Mouse (Mus musculus): ENCODE measurements around the gene Bfsp2.

The Bfsp2 gene

DNA sequence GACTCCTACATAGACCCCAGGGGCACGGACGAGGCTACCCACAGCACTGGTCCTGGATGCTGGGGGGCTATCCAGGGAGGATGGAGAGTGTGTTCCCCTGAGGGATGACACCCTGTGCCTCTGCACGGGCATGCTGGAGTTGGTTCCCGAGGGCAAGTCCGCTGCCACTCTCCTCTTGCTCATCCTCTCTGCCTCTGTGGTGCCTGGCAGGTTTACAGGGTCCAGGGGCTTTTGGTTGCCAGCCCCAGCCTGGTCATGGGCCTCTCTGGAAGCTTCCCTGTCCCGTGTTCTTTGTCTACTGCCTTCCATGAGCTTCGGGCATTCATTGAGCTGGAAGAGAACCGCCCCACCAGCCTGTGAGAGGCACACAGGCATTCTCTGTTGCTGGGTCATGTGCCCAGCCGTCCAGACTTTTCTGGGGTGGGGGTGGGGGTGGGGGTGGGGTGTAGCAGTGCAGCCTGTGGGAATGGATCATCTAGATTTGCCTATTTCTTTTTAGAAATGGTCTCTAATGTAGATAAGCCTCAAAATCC lies at the start of gene Bfsp2:
Gene Bfsp2, minus strand, starts transcription at position 377 of the 533 bp plus-strand sequence.
- DNase-seq (ENCODE audit: extremely low spot score, low read depth, low spot score) = no peak

DNA sequence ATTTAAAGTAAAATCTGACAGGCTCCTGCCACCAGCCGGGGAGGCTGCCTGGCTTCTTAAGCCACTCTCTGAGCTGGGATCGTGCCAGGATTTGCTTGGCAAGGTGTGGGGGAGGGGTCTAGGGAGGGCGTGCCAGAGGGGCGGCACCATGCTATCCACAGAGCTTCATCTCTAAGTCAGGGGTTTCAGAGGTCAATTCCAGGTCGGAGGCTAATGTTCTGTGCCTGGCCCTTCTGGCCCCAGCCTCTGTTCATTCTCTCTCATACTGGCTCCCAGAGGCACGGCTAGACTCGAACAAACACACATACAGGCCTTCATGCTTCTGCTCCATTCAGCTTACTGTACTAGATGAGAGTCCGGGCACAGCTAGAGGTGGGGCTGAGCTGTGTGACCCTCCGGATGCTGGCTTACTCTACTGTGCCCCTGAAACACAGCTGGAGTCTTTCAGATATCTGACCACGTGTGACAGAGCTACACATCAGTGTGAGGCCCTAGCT lies 44.9 kb upstream of the Bfsp2 start:
- no peak for DNase-seq (ENCODE audit: extremely low spot score, low read depth, low spot score)

DNA sequence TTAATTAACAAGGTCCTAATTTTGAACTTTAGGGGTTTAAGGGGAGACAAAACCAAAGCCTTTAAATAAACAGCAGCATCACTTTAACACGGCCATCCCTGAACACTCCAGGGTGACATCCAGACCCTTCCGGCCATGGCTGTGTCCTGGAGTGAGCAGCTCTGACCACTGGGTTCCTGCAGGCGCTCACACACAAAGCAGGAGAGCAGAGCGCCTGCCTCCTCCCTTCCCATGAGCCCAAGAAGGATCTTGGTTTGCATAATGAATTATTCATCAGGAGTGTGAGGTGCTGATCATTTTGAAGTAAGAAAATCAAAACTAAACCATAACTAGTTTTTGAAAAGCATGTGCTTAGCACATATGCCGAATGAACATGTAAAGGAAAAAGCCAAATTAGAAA lies 44.4 kb upstream of the Bfsp2 start:
- DNase-seq (ENCODE audit: extremely low spot score, low read depth, low spot score) = no peak

DNA sequence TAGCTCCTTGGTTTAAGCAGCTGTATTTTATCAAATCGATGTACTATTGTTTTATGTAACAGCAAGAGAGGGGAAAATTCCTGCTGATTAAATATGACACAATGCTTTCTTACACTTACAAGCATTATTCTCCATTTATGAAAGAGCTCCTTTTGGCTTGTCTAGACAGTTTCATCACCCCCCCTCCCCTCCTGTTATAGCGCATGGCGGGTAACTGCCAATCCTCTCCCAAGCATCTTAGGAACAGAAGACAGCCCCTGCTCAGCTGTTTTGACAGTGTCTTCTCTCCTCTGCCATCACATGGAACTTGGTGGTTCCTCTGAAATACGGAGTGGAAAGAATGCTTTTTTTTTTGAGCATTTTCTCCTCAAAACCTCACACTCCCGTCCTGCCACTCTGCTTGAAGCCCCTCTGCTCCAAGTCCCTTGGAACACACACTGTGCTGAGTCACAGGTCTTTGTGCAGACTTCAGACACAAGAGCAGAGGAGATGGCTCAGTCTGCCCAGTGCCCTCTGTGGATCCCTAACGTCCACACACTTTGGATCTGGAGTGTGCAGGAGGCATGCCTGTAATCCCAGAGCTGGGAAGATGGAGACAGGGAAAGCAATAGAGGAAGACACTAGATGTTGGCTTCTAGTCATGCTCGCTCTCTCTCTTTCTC lies 43.7 kb upstream of the Bfsp2 start:
- no peak for DNase-seq (ENCODE audit: extremely low spot score, low read depth, low spot score)

DNA sequence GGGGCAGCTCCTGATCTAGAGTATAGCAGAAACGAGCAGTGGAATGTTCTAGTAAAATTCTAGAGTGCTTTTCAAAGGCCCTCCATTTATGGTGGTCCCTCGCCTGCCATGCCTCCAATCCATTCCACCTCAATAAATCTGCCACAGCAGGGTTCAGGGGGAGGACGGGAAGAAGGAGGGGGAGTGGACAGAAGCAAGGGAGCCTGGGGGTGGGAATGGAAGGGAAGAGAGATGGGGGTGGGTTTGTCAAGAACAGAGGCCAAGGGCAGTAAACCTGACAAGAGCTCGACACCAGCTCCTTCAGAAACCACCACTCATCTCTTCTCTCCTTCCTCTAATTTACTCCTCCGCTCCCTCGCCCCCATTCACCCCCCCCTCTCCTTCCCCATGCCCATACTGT lies 42.8 kb upstream of the Bfsp2 start:
- DNase-seq (ENCODE audit: extremely low spot score, low read depth, low spot score) = no peak

DNA sequence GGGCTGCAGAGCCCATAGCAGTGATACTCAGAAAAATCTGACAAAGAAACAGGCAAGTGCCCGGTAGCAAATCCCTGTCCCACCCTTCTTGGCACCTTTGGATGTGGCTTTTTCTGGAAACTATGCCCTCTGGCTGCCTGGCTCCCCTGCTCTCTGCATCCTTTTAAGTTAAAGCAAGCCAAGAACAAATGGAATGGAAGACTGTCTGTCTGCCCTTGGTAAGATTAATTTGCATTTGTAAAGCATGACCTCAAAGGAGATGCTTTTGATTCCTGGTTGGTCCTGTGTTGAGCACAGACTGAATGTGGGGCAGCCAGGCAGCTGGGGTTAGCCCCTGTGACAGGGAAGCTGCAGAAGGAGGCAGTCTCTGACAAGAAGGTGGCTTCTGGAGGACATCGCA lies 33.7 kb upstream of the Bfsp2 start:
- no peak for DNase-seq (ENCODE audit: extremely low spot score, low read depth, low spot score)

DNA sequence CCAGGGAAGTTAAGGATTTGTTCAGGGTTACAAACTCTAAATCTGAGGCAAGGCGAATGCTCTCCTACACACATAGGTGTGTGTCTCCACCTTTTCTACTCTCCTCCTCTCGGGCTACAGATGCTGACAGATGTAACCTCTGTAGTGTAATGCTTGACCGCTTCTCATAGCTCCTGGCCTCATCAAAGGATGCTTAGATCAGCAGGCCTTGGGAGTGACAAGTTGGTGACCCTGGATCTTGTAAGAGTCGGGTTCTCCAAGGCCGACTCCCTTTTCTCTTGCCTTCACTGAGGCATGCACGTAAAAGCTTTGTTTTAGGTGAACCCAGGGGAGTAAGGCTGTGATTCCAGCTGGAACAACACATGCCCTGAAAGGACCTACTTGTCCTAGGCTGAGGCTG lies 32.0 kb upstream of the Bfsp2 start:
- DNase-seq (ENCODE audit: extremely low spot score, low read depth, low spot score) = no peak

DNA sequence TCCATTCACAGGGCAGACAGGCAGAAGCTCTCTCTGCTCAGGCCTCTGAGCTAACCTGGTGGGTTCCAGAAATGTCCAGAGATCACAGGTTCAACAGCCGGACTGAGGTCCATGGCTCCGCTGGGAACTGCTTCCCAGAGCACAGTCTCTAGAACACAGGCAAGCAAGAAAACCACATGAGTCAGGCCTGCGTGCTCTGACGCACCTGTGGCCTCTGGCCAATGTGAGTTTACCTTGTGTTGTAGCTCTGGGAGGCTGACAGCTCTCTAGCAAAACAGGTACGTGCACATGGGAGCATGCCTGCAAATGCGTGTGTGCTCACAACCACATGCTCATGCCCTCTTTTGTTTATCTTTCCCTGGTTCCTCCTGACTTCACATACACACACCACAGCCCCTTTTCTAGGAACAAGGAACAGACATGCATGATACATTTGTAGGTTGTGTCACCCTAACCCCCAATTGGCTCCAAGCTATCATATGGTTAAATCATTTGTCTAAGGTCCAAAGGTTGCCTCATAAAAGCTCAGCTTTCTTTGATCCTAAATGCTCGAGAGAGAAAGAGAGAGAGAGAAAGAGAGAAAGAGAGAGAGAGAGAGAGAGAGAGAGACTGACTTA lies 26.9 kb upstream of the Bfsp2 start:
- DNase-seq (ENCODE audit: extremely low spot score, low read depth, low spot score) = no peak

DNA sequence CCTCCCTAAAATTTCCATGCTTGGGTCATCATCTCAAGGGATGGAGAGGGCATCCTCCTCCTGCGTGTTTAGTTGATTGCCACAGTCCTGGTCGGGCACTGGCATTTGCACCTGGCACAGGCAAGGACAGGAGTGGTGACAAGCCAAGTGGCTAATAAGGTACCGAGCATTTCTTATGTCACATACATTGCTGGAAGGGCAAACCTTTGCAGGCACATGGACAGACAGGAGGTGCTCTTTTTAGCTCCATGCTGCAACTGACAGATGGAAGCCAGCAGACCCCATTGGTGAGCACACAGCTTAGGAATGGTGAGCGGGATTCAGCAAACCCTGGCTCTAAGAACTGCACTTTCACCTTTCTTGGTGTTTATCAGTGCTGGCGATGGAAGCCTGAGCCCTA lies 24.8 kb upstream of the Bfsp2 start:
- DNase-seq (ENCODE audit: extremely low spot score, low read depth, low spot score) = no peak

DNA sequence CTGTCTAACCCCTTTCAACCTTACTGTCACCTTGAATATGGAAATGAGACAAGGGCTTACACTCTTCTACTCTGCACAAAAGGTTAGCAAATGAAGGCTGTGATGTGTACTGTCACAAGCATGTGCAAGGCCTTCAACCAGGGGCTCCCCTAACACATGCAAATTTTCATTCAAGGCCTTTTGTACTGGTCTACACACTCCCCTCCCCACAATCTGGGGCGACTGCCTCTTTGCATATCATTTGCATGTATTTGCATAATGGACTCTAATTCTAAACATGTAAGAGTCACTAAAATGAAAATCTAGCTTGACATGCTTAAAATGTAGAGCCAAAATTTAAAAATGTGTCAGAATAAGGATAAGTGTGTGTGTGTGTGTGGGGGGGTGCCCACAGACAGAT lies 24.4 kb upstream of the Bfsp2 start:
- no peak for DNase-seq (ENCODE audit: extremely low spot score, low read depth, low spot score)

DNA sequence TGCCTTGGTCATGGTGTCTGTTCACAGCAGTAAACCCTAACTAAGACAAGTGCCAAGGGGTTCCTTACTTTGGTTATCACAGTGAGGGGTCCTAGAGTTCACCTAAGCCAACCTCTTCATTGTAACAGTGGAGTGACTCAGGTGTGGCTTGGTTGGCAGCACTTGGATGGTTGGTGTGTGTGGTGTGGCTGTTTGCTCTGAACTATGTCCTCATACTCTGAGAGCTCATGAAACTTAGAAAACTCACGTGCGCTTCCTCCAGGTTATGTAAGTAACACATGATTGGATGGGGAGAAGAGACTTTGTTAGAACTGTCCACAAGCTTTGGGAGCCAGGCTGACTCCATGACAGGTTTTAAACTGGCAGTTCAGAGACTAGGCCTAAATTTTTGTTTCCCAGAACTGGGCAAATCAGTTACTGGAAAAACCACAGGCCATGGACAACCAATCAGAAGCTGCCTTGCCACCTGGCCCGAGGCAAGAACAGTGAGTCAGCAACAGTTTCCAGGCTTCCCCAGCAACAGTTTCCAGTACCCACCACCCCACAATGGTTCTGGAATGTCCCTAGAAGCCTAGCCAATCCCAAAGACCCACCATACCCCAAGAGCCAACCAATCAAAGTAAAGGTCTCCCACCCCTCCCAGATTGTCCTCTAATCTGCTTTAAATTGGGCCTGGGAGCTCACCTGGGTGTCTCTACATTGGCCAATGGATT lies 23.5 kb upstream of the Bfsp2 start:
- DNase-seq (ENCODE audit: extremely low spot score, low read depth, low spot score) = no peak

DNA sequence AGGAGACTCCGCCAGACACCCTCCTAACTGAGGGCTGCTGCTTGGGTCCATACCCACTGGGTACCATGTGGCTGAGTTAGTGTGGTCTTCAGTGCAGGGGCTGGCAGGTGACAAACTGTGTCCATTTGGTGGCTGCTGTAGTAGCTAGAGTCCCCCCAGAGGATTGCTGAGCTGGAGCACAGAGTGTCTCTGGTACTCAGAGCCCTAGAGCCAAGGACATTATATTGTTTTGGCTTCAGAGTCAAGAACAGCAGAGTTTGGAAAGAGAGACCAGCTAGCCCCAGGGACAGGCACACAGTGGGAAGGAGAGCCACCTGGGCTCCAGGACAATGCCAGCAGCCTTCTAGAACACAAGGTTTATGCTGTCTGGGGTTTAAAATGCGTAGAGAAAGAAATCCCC lies 22.4 kb upstream of the Bfsp2 start:
- DNase-seq (ENCODE audit: extremely low spot score, low read depth, low spot score) = no peak

DNA sequence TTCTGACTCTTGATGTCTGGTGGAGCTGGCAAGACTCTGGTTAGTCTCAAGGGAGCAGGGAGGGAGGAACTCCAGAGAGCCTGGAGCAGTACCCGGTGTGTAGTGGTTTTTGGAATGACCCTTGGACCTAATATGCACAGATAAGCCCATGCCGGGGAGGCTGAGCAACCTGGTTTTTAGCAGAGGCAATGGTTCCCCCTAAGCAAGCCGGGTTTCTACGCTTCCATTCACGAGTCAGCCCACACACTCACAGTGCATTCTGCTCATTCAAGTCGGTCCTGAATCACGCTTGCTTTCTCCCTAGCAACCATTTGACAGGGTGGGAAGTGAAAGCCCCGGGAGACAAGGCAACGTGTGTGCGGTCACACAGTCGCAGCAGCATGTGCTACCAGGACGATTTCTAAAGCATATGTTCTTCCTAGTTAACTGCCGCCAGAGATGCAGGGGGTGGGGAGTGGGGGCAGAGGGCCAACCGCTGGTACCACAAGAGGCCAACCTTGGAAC lies 21.7 kb upstream of the Bfsp2 start:
- no peak for DNase-seq (ENCODE audit: extremely low spot score, low read depth, low spot score)

DNA sequence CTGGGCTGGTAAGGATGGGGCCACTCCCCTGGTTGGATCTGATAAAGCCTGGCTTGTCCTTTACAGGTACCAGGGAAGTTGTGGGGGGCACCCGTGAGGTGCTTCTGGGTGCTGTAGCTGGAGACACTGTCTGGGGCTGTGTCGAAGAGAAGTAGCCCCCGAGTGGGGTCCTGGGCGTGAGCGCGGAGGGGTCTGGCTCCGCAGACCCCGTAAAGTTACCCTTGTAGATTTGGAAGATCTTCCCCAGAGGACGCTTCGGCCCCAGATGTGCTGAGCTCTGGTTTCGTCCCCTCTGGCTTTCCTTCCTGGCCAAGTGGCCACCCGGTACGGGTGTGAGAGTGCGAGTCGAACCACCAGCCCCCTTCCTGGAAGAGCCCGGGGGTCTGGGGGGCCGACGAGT lies 19.1 kb upstream of the Bfsp2 start:
- DNase-seq (ENCODE audit: extremely low spot score, low read depth, low spot score) = no peak

DNA sequence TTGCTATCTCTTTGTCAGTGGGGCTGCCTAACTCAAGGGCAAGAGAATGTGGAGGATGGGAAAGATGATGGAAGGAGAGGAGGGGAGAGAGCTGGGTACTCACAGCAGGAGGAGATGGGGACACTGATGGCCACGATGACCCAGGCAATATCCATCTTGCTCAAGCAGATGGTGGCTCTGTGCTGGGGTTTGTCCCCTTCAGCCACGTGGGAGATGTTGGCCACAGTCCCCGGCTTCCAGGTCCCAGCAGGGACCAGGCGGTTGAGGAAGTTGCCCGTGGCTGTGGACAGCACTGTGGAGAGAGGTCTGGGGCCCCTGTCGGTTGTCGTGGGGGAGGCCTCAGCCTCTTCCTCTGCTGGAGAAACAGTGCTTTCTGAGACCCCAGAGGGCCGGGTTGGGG lies 18.5 kb upstream of the Bfsp2 start:
- no peak for DNase-seq (ENCODE audit: extremely low spot score, low read depth, low spot score)

DNA sequence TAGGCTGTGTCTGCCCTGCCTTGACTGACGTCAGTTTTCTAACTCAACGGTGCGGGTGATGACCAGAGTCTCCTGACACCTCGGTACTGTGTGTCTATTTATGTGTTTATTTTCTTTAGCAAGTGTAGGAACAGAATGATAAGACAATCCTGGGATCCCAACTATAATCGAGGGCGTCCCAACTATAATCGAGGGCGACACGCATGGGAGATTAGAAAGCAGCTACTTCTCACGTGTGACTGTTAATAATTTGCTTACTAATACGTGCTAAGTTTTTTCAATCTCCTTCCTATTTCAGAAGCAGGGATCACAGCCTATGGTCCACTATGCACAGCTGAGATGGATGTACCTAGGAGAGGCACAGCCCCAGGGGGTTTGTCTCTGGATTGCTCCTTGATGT lies 15.2 kb upstream of the Bfsp2 start:
- no peak for DNase-seq (ENCODE audit: extremely low spot score, low read depth, low spot score)

DNA sequence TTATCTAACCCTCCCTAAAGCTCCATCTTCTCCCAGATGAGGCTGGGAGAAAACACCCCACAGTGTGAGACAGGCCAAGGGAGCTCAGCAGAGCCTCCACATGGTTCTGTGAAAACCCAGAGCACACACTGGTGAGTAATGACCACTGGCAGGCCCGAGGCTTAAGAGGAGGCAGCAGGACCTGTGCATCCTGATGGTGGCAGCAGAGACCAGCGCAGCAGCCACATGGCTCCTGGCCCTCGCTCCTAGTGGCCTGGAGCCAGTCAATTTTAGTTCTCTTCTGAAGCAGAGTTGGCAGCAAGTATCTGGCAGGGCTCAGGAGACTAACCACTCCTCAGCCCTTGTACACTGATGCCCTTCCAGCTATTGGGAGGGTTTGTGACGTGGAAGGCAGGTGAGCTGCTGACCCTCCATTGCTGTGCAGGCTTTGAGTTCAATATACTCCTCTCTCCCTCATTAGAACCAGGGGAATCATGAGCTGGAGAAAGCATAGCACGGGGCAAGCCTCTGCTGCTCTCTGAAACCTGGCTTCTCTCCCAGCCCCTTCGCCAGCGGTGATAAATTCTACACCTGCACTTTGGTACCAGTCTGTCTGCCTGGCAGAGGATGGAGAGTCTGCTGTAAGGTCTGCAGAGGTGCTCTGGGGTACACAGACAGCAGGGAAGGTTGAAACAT lies 14.3 kb upstream of the Bfsp2 start:
- DNase-seq (ENCODE audit: extremely low spot score, low read depth, low spot score) = no peak

DNA sequence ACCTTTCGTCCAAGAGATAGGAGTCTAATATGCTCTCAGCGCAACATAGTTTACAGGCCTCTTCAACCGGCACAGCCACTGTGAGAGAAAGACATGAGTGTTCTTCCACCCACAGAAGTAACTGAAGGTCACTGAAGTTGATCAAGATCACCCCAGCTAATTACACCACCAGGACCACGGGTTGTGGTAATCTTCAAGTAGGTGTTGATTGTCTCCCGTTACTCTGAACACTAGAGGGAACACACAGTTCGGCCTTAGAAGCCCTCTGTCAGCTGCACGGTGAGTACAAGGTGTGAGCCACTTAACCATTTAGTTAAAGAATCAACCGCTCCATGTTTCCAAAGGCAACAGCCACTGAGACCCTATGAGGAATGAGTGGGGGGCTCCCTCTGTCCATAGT lies 11.8 kb upstream of the Bfsp2 start:
- no peak for DNase-seq (ENCODE audit: extremely low spot score, low read depth, low spot score)

DNA sequence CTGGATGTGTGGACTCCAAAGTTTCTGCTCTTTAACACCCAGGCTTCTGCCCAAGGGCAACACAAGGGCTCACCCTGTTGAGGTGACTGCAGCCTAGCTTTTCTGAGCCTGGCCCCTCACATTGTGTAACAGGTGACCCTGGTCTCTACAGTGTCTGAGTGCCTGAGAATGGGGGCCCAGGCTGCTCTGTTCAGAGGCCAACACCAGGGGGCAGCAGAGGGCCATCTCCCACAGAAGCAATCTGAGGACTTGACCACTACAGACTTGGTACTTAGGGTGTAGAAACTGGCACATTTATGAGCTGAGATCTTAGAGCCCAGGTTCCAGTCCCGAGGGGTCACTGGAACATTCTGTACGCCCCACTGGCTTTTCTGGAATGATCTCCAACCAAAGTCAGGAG lies 10.2 kb upstream of the Bfsp2 start:
- DNase-seq (ENCODE audit: extremely low spot score, low read depth, low spot score) = peak; percentile 46

DNA sequence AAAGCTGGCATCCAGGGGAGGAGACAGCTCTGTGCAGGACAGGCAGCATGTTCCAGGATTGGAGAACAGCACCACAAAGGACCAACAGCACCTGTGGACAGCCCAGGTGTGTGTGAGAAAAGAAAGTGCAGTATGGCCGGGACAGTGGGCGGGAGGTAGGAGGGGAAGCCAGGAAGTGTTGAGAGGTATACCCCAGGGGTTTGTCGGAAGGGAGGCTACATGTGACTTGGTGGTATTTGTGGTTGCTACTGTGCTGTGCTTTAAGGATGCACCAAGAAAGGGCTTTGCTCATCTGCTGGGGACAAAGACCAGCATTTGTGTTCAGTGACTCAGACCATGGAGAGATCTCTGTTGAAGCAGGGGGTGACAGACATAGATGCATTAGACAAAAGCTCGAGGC lies 9.7 kb upstream of the Bfsp2 start:
- DNase-seq (ENCODE audit: extremely low spot score, low read depth, low spot score) = no peak

DNA sequence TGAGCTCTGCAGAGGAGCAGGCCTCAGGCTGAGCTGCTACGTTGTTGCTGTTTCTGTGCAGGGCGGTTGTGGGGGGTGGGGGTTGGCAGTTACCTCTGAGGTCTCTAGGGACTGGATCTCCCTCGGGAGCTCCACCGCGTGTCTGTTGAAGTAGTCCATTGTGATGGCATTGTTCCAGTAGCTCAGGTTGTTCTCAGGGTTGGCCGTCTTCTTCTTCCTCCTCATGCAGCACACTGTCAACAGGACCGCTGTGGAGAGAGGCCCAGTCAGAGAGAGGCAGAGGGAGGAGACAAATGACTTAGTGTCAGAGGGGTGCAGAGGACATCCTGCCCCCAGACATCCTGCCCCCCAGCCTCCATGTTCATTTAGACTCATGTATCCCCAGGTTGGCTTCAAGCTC lies 8.9 kb upstream of the Bfsp2 start:
- DNase-seq (ENCODE audit: extremely low spot score, low read depth, low spot score) = no peak
